Mouse (Mus musculus): ENCODE measurements around the gene B4galnt1. TPM values are rescaled to one million over a fixed set of nuclear protein-coding genes. Genes with fewer than 3 reads are reported as not detected.
A peak's percentile ranks its signal among the peaks of the same experiment; 100 is the strongest.
"Not testable (repeated sequence)": the region's sequence is repeated elsewhere in the genome, so short reads cannot be mapped to it uniquely, and the experiment has no call there.

B4galnt1 gene
- polyA plus RNA-seq, 1 experiment = 76.1 TPM

DNA sequence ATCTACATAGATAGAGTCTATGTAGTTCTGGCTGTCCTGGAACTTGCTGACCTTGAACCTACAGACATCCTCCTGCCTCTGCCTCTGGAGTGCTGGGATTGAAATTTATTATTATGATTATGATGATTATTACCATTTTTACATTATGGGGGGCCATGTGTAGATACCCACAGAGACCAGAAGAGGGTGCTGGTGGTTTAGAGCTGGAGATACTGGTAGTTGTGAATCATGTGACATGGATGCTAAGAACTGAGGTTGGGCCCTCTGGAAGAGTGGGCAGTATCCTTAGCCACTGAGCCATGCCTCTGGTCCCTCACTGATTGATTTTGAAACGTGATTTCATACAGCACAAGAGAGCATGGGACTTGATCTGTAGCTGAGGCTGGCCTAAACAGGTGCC is 21.4 kb downstream of the B4galnt1 start:
- Histone ChIP-seq H3K4me1 (peaks cover 32% of the 10 kb centered on the region), H3K4me3 (replicated peaks) (no peak overlapping the region), H3K9me3 (peaks cover 11% of the 10 kb centered on the region), H3K27me3 (replicated peaks) (peaks cover 89% of the 10 kb centered on the region), H3K36me3 (replicated peaks; ENCODE audit: low read length) (peaks cover 11% of the 10 kb centered on the region)
- TF ChIP-seq GATA1 (IDR thresholded peaks at IDR 0.05; ENCODE audit: borderline replicate concordance, low read length) (no peak), FLI1 (IDR thresholded peaks at IDR 0.05; ENCODE audit: low read length) (no peak)

DNA sequence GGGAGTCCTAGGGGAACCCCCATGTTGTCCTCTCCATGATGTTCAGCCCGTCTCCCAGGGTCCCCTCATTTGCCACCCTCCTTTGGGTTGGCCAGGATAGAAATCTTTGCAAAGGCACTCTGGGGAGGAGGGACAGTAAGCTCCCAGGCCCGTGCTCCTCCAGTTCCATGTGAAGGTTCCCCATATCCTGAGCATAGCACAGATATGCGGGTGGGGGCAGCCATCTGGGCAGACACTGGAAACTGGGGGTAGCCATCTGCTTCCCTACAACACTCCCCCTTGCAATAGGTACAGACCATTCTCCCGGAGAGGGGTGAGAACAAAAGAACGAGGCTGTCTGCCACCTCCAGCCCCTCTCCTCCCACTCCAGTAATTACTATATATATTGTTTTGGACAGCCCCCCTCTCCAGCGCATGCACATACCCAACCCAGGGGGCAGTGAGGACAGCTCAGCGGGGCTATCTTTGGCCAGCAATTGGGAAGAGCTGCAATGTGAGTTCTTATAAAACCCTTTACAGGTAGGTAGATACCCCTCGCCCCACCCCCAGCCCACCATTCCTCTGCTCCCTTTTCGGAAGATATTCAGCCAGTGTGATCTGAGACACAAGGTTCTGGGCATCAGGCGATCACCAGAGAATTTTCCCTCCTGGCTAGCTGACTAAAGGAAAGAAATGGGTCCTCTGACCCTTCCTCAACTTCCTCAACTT is 22.5 kb downstream of the B4galnt1 start:
- peaks cover 16% of the 10 kb centered on the region for H3K36me3 ChIP-seq (replicated peaks; ENCODE audit: low read length)
- H3K4me3 ChIP-seq (replicated peaks) = no peak overlapping the region
- peaks cover 81% of the 10 kb centered on the region for H3K27me3 ChIP-seq (replicated peaks)

DNA sequence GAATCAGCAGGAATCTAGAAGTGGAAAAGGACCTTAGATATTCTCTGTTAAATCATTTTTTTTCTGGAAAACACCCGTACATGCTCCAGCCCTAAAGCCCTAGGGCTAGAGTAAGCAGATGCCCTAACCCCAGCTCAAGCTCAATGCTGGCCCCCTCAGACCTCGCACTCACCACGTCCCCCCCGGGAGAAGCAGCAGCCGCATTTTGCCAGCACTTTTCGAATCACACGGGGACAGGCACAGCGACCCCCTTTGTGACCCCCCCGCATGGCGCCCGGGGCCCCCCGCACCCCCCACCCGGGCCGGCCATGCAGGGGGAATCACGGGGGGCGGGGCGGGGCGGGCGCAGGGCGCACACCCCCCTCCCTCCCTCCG is 23.0 kb downstream of the B4galnt1 start:
- Histone ChIP-seq H3K27me3 (replicated peaks) (peaks cover 76% of the 10 kb centered on the region), H3K36me3 (replicated peaks; ENCODE audit: low read length) (peaks cover 22% of the 10 kb centered on the region), H3K4me1 (peaks cover 33% of the 10 kb centered on the region), H3K9me3 (peaks cover 11% of the 10 kb centered on the region), H3K4me3 (replicated peaks) (peak overlapping the region; percentile 90)
- TF ChIP-seq GATA1 (IDR thresholded peaks at IDR 0.05; ENCODE audit: borderline replicate concordance, low read length) (no peak), FLI1 (IDR thresholded peaks at IDR 0.05; ENCODE audit: low read length) (no peak)

More for the DNA sequence above, 22.5 kb downstream of the B4galnt1 start:
- Histone ChIP-seq H3K9me3 (peaks cover 11% of the 10 kb centered on the region), H3K4me1 (peaks cover 34% of the 10 kb centered on the region)
- TF ChIP-seq FLI1 (IDR thresholded peaks at IDR 0.05; ENCODE audit: low read length) = no peak

DNA sequence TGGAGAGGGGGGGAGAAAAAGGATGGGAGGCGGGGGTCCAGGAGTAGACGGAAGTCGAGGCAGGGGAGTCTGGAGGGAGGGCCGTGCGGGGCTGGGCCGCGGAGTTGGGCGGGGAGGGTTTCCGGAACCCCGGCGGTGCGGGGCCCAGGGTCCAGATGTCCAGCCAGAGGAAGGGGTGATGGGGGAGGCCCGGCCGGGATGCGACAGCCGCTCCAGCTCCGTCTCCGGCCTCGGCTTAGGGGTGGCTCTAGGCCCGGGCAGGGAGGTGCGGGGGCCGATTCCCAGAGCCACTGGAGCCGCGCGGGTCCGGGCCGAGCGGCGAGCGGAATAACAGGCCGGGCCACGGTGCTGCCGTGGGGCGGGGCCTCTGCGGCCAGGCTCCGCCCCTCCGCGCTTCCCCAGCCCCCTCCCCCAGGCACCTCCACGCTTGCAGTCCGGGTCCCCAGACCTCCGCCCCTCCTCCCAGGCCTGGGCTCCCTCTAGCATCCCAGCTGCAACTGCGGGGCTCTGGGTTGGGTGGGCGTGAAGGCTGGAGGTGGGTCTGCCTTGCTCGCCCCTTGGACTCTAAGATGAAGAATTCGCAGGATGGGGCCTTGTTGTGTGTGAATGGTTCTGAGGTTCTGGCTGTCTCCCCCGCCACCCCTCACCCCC is 23.6 kb downstream of the B4galnt1 start:
- Histone ChIP-seq H3K4me1 (peaks cover 28% of the 10 kb centered on the region), H3K27me3 (replicated peaks) (peaks cover 70% of the 10 kb centered on the region), H3K36me3 (replicated peaks; ENCODE audit: low read length) (peaks cover 25% of the 10 kb centered on the region), H3K9me3 (peaks cover 11% of the 10 kb centered on the region), H3K4me3 (replicated peaks) (peak overlapping the region; percentile 90)
- TF ChIP-seq FLI1 (IDR thresholded peaks at IDR 0.05; ENCODE audit: low read length) = no peak
- no peak for TF ChIP-seq GATA1 (IDR thresholded peaks at IDR 0.05; ENCODE audit: borderline replicate concordance, low read length)

DNA sequence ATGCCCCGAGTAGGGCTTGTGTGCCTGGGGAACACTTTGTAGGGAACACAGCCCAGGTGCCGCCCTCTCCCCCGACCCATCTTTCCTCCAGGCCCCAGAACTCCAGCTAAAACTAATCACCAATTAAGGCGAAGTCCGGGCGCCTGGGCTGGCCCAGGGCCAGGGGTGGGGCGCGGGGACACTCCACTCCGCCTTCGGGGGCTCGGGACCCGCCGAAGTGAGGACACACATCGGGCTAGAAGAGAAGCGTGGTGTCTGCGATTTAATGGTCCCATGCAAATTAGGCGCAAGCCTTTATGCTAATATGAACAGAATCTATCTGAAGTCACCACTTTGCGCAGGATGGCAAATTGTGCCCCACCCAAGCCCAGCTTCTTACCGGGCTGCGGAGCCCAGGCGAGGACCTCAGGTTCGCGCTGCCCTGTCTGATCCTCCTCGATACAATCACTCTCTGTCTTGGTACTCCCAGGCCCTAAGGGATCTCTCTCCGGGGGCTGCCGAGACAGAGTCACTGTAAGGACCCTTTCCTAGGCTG is 24.2 kb downstream of the B4galnt1 start:
- Histone ChIP-seq H3K27me3 (replicated peaks) (peaks cover 64% of the 10 kb centered on the region), H3K9me3 (peaks cover 11% of the 10 kb centered on the region), H3K36me3 (replicated peaks; ENCODE audit: low read length) (peaks cover 25% of the 10 kb centered on the region), H3K4me3 (replicated peaks) (peak overlapping the region; percentile 90), H3K4me1 (peaks cover 23% of the 10 kb centered on the region)
- TF ChIP-seq GATA1 (IDR thresholded peaks at IDR 0.05; ENCODE audit: borderline replicate concordance, low read length) = no peak
- no peak for TF ChIP-seq FLI1 (IDR thresholded peaks at IDR 0.05; ENCODE audit: low read length)

DNA sequence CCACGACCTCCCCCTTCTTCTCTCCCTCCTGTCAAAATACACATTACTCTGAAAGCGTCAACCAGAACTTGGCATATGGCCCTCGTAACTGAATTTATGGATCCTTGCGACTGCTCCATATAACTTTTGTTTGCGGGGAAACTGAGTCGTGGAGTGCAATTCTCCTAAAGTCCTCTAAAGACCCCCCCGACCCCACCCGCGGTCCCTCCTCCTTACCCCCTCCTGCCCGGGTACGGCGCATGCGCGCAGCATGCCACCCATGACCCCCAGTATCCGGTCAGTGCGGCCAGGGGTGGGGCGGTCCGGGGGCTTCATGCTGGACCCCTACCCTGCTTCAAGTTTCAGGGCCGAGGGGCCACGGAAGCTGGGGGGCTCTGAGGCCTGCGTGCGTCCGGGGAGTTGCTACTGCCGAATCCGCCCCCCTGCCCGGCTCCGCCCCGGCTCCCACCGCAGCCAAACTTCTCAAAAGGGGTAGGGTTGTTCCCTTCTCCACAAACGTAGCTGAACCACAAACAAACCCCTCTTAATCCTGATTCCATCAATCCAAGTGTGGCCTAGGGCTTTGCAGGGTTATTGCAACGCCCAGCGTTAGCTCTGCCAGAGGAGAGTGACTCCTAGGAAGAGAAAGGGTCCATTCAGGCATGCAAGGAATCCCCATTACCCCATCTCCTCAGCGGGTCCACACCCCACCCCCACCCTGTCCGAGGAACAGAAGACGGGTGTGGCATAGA is 24.8 kb downstream of the B4galnt1 start, which contains the start of gene Arhgef25:
Arhgef25 (minus strand) TSS at position 433 of the 731 bp plus-strand sequence.
- Histone ChIP-seq H3K27me3 (replicated peaks) (peaks cover 58% of the 10 kb centered on the region), H3K9me3 (peaks cover 11% of the 10 kb centered on the region), H3K4me1 (peaks cover 29% of the 10 kb centered on the region), H3K36me3 (replicated peaks; ENCODE audit: low read length) (peaks cover 25% of the 10 kb centered on the region), H3K4me3 (replicated peaks) (peak within 1 kb of the TSS; percentile 90)
- TF ChIP-seq GATA1 (IDR thresholded peaks at IDR 0.05; ENCODE audit: borderline replicate concordance, low read length) = no peak
- no peak for TF ChIP-seq FLI1 (IDR thresholded peaks at IDR 0.05; ENCODE audit: low read length)

DNA sequence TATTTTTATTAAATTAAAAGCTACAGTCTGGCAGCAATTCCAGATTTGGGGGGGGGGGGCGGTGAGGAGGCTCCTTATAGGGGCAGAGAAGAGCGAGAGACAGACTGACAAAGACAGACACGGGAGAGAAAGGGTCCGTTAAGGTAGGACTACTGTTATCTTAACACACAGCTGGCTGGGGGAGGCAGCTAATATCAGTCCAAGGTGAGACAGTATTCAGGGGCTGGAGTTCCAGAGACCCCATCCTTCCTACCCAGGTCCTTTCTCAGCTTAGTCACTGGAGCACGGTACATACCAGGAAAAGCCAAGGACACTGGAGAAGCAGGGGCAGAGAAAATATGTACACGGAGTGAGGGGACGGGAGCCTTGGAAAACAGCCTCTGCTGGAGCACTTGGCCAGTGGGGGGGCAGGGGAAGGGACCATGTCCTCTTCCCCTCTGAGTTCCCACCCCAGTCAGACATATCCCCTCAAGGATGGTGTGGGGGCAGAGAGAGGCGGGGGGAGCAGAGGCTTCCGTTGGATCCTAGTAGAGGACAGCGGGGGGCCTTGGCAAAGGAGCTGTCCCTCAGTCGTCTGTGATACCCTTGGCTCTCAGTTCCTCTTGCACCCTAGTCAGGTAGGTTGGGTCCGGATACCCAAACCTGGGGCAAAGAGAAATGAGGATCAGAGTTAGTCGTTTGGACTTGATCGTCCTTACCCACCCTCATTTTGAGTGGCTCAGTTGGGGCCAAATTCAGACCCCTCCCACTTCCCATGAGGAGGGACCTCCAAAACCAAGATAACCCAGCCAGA is 25.6 kb downstream of the B4galnt1 start:
- peaks cover 35% of the 10 kb centered on the region for H3K4me1 ChIP-seq
- peaks cover 25% of the 10 kb centered on the region for H3K36me3 ChIP-seq (replicated peaks; ENCODE audit: low read length)
- TF ChIP-seq GATA1 (IDR thresholded peaks at IDR 0.05; ENCODE audit: borderline replicate concordance, low read length) = no peak
- TF ChIP-seq FLI1 (IDR thresholded peaks at IDR 0.05; ENCODE audit: low read length) = no peak
- peaks cover 50% of the 10 kb centered on the region for H3K27me3 ChIP-seq (replicated peaks)
- no peak overlapping the region for H3K4me3 ChIP-seq (replicated peaks)
- peaks cover 11% of the 10 kb centered on the region for H3K9me3 ChIP-seq

DNA sequence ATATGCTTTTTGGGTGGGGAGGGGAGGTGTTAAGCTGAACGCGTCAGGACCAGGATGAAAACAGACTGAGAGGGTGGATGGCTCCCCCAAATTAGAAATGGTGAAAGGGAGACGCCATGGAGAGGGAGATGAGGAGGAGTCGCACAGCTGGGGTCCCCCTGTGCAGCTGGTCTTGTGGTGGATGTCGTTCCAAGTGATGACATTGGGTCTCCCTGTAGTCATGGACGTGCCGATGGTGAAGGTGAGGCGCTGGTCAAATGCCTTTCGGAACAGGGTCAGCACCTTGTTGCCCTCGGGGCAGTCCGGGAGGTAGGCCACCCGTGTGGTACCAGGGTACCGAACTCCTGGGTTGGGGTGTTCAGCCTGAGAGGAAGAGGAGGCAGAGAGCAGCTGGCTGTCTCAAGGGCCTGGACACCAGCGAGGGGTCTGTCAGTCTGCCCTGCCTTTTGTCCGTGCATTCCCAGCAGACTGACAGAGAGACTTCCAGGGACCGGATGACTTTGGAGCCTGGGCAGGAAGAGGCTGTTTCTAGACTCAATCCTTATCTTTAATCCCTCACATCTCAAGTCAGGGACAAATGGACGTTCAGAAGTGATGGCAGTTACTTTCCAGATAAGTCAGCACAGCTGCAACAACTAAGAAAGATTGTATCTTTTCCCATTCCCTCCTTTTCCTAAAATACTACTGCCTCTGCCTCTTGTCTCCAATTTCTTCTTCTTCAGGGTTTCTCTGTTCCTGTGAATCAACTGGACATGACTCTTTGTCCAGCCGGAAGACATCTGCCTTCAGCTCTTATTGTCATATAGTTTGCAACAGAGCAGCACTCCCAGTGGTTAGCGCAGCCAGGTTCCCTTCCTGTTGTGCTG is 26.4 kb downstream of the B4galnt1 start:
- H3K4me3 ChIP-seq (replicated peaks) = peak overlapping the region; percentile 31
- H3K4me1 ChIP-seq = peaks cover 43% of the 10 kb centered on the region
- TF ChIP-seq GATA1 (IDR thresholded peaks at IDR 0.05; ENCODE audit: borderline replicate concordance, low read length) = no peak
- TF ChIP-seq FLI1 (IDR thresholded peaks at IDR 0.05; ENCODE audit: low read length) = no peak
- H3K27me3 ChIP-seq (replicated peaks) = peaks cover 44% of the 10 kb centered on the region
- peaks cover 25% of the 10 kb centered on the region for H3K36me3 ChIP-seq (replicated peaks; ENCODE audit: low read length)
- peaks cover 10% of the 10 kb centered on the region for H3K9me3 ChIP-seq

DNA sequence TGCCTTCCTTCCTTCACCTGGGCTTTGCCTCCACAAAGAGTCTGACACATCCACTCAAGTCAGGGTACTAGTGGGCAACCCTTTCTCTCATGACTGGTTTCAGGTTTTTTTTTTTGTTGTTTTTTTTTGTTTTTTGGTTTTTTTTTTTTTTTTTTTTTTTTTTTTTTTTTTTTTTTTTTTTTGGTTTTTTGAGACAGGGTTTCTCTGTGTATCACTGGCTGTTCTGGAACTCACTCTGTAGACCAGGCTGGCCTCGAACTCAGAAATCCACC is 27.0 kb downstream of the B4galnt1 start:
- H3K4me3 ChIP-seq (replicated peaks); H3K9me3 ChIP-seq: not testable (repeated sequence)
- Histone ChIP-seq H3K36me3 (replicated peaks; ENCODE audit: low read length) (peaks cover 25% of the 10 kb centered on the region), H3K27me3 (replicated peaks) (peaks cover 38% of the 10 kb centered on the region), H3K4me1 (peaks cover 45% of the 10 kb centered on the region)
